Comparison of ENCODE assay signal across 8 mouse cellular contexts in genomic region chr15:12586154-12586553, GRCm38 (mm10).
DNase-seq lines count a peak whose midpoint lies in the region; ATAC-seq and TF ChIP-seq lines count a peak whose summit lies in the region.

No protein-coding gene starts in this region.

- H3K9ac ChIP-seq in intestine, postnatal 0 days (ENCODE audit: low read depth, low read length), result no peak overlapping the region
- H3K9ac ChIP-seq in midbrain, embryonic 12.5 days (replicated peaks), result no peak overlapping the region

- no peak overlapping the region for H3K4me2 ChIP-seq in intestine, postnatal 0 days (replicated peaks; ENCODE audit: low read depth)
- no peak overlapping the region for H3K4me2 ChIP-seq in midbrain, embryonic 12.5 days (replicated peaks)

- H3K27me3 ChIP-seq in intestine, postnatal 0 days (replicated peaks; ENCODE audit: control insufficient read depth, insufficient read depth, low read length), result no peaks in the 10 kb centered on the region
- no peaks in the 10 kb centered on the region for H3K27me3 ChIP-seq in midbrain, embryonic 12.5 days
- no peaks in the 10 kb centered on the region for H3K27me3 ChIP-seq in small intestine, adult 2 months (ENCODE audit: control insufficient read depth, insufficient read depth, low read length)

- 1% methylated on average over 5 of the region's 5 CpGs for WGBS in intestine, postnatal 0 days
- 4% methylated on average over 5 of the region's 5 CpGs for WGBS in midbrain, embryonic 12.5 days
- WGBS in small intestine, adult 2 months, result 7% methylated on average over 5 of the region's 5 CpGs

- TF ChIP-seq POLR2A in small intestine, adult 2 months (IDR thresholded peaks at IDR 0.05; ENCODE audit: low read depth, low read length), result no peak

- H3K4me3 ChIP-seq in intestine, postnatal 0 days (ENCODE audit: low read depth, low read length), result no peak overlapping the region
- H3K4me3 ChIP-seq in midbrain, embryonic 12.5 days, result no peak overlapping the region
- no peak overlapping the region for H3K4me3 ChIP-seq in small intestine, adult 2 months (ENCODE audit: low read depth, low read length)

- H3K9me3 ChIP-seq in intestine, postnatal 0 days (ENCODE audit: control insufficient read depth), result no peaks in the 10 kb centered on the region
- no peaks in the 10 kb centered on the region for H3K9me3 ChIP-seq in midbrain, embryonic 12.5 days

- 0 out of 2 replicates have a peak, but pooled peaks have one; percentile 50 for ATAC-seq in intestine, postnatal 0 days
- ATAC-seq in midbrain, embryonic 12.5 days (ENCODE audit: low FRiP score, low read depth), result peak; percentile 91

- intact Hi-C loops in left cerebral cortex, postnatal 36 days (cut with DNase I), result loop anchor here (1.0 kb wide), 1 partner anchor 208 kb away; no protein-coding TSS in a partner anchor

- H3K4me1 ChIP-seq in intestine, postnatal 0 days (replicated peaks; ENCODE audit: control insufficient read depth, insufficient read depth, low read length), result no peaks in the 10 kb centered on the region
- no peaks in the 10 kb centered on the region for H3K4me1 ChIP-seq in midbrain, embryonic 12.5 days
- H3K4me1 ChIP-seq in small intestine, adult 2 months (ENCODE audit: control insufficient read depth, insufficient read depth, insufficient read length, low read length), result no peaks in the 10 kb centered on the region

- peak; percentile 75 for DNase-seq in 3T3-L1 (ENCODE audit: low read depth, low spot score)
- DNase-seq in adrenal gland, adult 8-10 months, result peak; percentile 42
- peak; percentile 61 for DNase-seq in embryo, embryonic 9.5 days (ENCODE audit: extremely low spot score)
- DNase-seq in heart, adult 11 months, result peak; percentile 96
- DNase-seq in left cerebral cortex, postnatal 36 days (ENCODE audit: low spot score in 2 of 2), result peak; percentile 62 to 68

- peak; percentile 91 for TF ChIP-seq CTCF in intestine, postnatal 0 days (IDR thresholded peaks at IDR 0.05; ENCODE audit: low read depth)
- peak; percentile 64; the same call in 1 of the 2 replicates for TF ChIP-seq CTCF in small intestine, adult 2 months (IDR thresholded peaks at IDR 0.05; ENCODE audit: extremely low read depth, insufficient read length, insufficient replicate concordance, low read depth, low read length)

- H3K36me3 ChIP-seq in intestine, postnatal 0 days (ENCODE audit: control insufficient read depth, insufficient read depth), result no peaks in the 10 kb centered on the region
- H3K36me3 ChIP-seq in midbrain, embryonic 12.5 days, result no peaks in the 10 kb centered on the region
- no peaks in the 10 kb centered on the region for H3K36me3 ChIP-seq in small intestine, adult 2 months (ENCODE audit: control insufficient read depth, insufficient read depth, low read length)

- no peak overlapping the region for H3K27ac ChIP-seq in intestine, postnatal 0 days (ENCODE audit: low read depth, low read length)
- no peak overlapping the region for H3K27ac ChIP-seq in midbrain, embryonic 12.5 days (replicated peaks)
- H3K27ac ChIP-seq in small intestine, adult 2 months (ENCODE audit: insufficient read depth, low read depth, low read length), result no peak overlapping the region

Comparison
In these comparisons a context has a peak if more than half of its experiments do, and no peak if none do; other contexts are left out.
1. DNase-seq: peak in every context shown above with its lines; median percentile 96 in heart, adult 11 months; 75 in 3T3-L1; 65 in left cerebral cortex, postnatal 36 days; 61 in embryo, embryonic 9.5 days; 42 in adrenal gland, adult 8-10 months.